Mouse (Mus musculus) thymus, adult 18-20 months (tissue): ENCODE measurements around the gene Zfp385c.

Experiments used
- DNase-seq, 2 experiments: peaks; one replicate each; pipeline ENCODE4 v3.0.0; 2022; ENCODE audit warnings: mixed read lengths in 2 of 2

Zfp385c gene

DNA sequence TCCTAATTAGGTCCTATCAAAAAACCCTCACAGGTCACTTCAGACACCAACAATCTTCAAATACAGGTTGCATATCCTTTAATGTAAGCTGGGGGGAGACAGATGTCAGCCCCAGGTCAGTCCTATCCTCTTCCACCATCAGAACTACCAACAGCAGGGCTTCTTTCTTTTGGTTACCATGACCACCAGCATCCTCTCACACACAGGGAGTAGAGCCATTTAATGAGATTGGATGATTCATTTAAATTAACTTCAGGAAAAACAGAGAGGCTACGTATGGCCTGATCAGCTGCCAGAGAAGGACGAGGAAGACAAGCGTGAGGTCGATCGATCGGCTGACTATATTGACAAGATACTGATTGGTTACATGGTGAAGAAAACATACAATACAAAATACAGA, 22.7 kb upstream of the Zfp385c start:
- DNase-seq, result no peak

GRCm38 (mm10) chr11:100714534-100714915, 22.3 kb upstream of the Zfp385c start:
- peak; percentile 42 to 62 for DNase-seq

- DNase-seq, result peak; percentile 78 to 84
Observed at GRCm38 (mm10) chr11:100713735-100714533, 21.7 kb upstream of the Zfp385c start, which contains the start of gene Hspb9. Hspb9 (plus strand) TSS chr11:100713850.

GRCm38 (mm10) chr11:100713174-100713573, 20.9 kb upstream of the Zfp385c start:
- DNase-seq, result no peak

GRCm38 (mm10) chr11:100711783-100712615, 19.7 kb upstream of the Zfp385c start, which contains the start of gene Kat2a:
Kat2a (minus strand) TSS chr11:100712465.
- peak; percentile 62 to 64 for DNase-seq

GRCm38 (mm10) chr11:100710977-100711376, 18.7 kb upstream of the Zfp385c start:
- no peak for DNase-seq

GRCm38 (mm10) chr11:100710528-100710927, 18.3 kb upstream of the Zfp385c start:
- DNase-seq, result no peak

- DNase-seq, result no peak
Observed at GRCm38 (mm10) chr11:100709201-100709810, 17.1 kb upstream of the Zfp385c start.

DNA sequence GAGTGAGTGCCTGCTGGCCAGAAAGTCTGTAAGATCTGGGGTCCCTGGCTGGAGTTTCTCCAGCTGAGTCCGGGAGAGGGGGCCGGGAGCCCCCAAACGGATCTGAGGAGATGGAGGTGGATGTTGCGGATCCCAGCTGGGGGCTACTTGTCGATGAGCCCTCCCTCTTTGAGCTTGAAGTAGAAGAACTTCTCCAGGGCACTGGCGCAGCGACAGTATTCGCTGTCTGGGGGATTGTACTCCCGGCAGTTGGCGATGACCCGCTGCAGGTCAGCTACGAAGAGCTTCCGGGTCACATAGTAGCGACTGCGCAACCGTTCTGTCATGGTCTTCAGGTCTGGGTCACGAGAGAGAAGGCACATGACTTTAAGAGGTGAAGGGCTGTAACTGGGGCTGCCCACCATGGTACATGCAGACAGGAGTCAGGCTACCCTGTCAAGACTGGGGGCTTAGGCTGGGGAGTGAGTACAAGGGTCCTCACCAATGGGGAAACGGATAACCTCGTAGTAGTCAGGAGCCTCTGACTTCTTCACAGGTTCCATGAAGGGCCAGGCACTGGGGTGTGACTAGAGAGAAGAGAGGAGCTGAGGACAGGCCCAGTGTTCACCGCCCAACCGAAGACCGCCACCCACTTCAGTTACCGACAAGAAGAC, 13.0 kb upstream of the Zfp385c start:
- no peak for DNase-seq

GRCm38 (mm10) chr11:100703851-100704531, 11.7 kb upstream of the Zfp385c start, which contains the start of gene Dhx58:
Dhx58 (minus strand) TSS chr11:100704271.
- no peak for DNase-seq

DNA sequence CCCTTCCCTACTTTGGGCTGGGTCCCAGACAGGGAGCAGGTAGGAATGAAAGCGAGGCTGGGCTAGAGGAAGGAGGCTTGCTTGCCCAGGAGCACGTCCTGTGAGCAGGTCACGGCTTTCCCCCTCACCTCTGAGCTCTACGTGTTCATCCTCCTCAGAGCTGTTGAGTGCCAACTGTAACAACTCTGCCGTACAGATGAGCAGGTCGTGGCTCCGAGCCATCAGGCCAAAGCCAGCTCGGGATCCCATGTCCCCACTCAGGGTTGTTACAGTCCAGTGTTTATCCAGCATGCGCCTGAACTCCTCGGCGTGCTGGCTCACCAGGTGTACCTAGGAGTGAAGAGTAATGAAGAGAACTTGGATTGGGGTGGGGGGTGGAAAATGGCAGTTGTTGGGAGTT, 11.1 kb upstream of the Zfp385c start:
- no peak for DNase-seq

DNA sequence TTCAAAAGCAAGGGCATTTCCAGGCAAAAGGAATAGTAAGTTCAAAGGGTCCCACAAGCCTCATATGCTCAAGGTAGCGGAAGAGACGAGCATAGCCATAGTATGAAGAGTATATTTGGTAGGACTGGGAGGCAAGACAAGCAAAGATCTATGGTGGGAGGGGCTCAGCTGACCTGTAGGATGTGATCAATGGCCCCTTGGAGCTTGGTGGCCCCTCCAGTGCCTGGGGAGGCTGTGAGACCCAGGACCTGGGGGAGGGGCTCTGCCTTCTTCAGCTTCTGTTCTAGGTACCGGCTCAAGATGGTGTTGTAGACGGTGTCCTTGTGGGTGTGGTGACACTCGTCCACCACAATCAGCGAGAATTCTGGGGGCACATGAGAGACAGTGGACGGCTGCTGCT, 10.7 kb upstream of the Zfp385c start:
- DNase-seq, result peak in 1 of 2 experiments; percentile 24

GRCm38 (mm10) chr11:100702081-100702851, 10.0 kb upstream of the Zfp385c start:
- DNase-seq, result peak in 1 of 2 experiments; percentile 32

DNA sequence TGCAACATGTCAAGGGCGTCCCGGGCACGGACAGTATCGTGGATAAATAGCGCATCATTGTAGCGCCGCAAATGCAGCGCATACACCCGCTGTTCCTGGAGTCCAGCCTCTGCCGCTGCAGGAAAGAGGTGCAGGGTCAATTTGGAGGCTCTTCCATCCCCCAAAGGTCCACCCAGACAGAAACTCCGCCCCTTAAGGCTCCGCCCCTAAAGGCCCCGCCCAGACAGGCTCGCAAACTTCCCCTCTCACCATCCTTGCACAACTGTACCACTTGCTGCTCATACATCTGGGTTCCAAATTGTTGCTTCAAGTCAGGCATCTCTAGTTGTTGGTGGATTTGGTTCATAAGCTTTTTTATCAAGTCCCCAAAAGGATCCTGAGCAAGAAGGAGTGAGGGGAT, 9.0 kb upstream of the Zfp385c start:
- DNase-seq, result no peak

DNA sequence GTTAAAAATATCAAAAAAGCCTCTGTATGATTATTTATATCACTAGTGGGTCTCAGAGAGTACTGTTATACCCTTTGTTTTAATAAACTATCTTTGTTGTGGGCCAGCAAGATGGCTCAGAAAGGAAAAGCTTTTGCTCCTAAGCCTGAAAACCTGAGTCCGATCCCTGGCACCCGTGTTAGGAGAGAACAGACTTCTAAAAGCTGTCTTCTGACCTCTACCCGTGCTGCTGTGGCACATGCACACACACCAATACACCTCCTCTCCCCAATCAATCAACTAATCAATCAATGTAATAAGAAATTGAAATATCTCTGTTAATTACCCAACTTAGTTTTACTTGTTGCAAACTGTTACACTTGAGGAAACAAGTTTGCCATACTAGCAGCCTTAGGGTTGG, 8.5 kb upstream of the Zfp385c start:
- DNase-seq, result no peak

GRCm38 (mm10) chr11:100697921-100698320, 5.7 kb upstream of the Zfp385c start:
- no peak for DNase-seq

GRCm38 (mm10) chr11:100694926-100695325, 2.7 kb upstream of the Zfp385c start:
- peak; percentile 42 to 44 for DNase-seq

DNA sequence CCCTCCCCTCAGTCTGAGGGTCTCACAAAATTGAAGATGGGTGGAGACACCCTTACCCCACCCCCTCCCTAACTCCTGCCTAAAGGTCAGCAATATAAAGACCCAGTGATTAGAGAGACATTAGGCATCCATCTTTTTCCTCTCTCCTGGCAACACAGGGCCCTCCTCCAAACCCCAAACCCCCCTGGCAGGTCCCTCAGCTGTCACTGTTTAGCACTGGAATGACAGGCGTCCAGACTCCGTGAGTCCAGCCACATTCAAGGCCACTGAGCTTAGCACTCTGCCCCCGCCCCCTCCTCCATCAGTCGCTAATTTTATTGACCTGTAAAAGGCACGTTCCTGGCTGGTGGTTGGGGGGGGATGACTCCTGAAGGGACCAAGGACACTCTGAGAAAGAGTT, 899 bp upstream of the Zfp385c start:
- DNase-seq, result no peak

- DNase-seq, result no peak
Observed at GRCm38 (mm10) chr11:100690389-100690788, 1.9 kb downstream of the Zfp385c start.

GRCm38 (mm10) chr11:100688443-100688842, 3.8 kb downstream of the Zfp385c start:
- no peak for DNase-seq

GRCm38 (mm10) chr11:100687265-100687664, 5.0 kb downstream of the Zfp385c start:
- no peak for DNase-seq
